In genomic region chr1:135839065-135839464, GRCm38 (mm10) we compare ENCODE assay signal across 32 mouse cellular contexts. TPM values are rescaled to one million over a fixed set of nuclear protein-coding genes. Genes with fewer than 3 reads are reported as not detected.
DNase-seq lines count a peak whose midpoint lies in the region; ATAC-seq and TF ChIP-seq lines count a peak whose summit lies in the region.
"Had no signal": no experiment of that assay in that cellular context is flagged by ENCODE, and none has a peak within 500 bp of the region (broad histone marks: within the 10 kb centered on the region; RNA-seq: fewer than 3 reads in every experiment).

No protein-coding gene starts in this region.

- 58% methylated on average over 6 of the region's 6 CpGs for WGBS in heart, embryonic 10.5 days
- 35% methylated on average over 6 of the region's 6 CpGs for WGBS in heart, embryonic 13.5 days
- 49% methylated on average over 6 of the region's 6 CpGs for WGBS in heart, embryonic 15.5 days
- 26% methylated on average over 6 of the region's 6 CpGs for WGBS in heart, postnatal 0 days

- H3K9ac ChIP-seq in heart, embryonic 13.5 days, result peak overlapping the region; percentile 94
- peak overlapping the region; percentile 72 for H3K9ac ChIP-seq in heart, embryonic 15.5 days
- H3K9ac ChIP-seq in heart, postnatal 0 days (replicated peaks; ENCODE audit: low read depth, low read length), result peak overlapping the region; percentile 88
- H3K9ac ChIP-seq: embryonic facial prominence, embryonic 12.5 days; embryonic facial prominence, embryonic 15.5 days; forebrain, postnatal 0 days; hindbrain, embryonic 14.5 days had no signal

- H3K4me3 ChIP-seq in heart, embryonic 10.5 days, result peak overlapping the region; percentile 63
- H3K4me3 ChIP-seq in heart, embryonic 13.5 days, result peak overlapping the region; percentile 66
- peak overlapping the region; percentile 57 for H3K4me3 ChIP-seq in heart, embryonic 15.5 days
- H3K4me3 ChIP-seq in heart, postnatal 0 days (ENCODE audit: low read depth, low read length), result peak overlapping the region; percentile 56
- H3K4me3 ChIP-seq: embryonic facial prominence, embryonic 12.5 days; embryonic facial prominence, embryonic 15.5 days had no signal

- DNase-seq in heart, embryonic 10.5 days (ENCODE audit: low spot score), result no peak
- DNase-seq in heart, postnatal 25 days (ENCODE audit: low spot score), result no peak
- DNase-seq in heart, postnatal 36 days, result no peak
- DNase-seq in heart, postnatal 0 days (ENCODE audit: low spot score), result peak; percentile 41
- DNase-seq in thymus, postnatal 4 days, result no peak
- DNase-seq: adrenal gland, adult 2 months; adrenal gland, postnatal 14 days; B cell, adult 2 months; cerebellum, adult 11 months; cerebellum, adult 2 months; cerebellum, adult 9-11 months; cerebellum, postnatal 25 days; forebrain, postnatal 0 days; gastrocnemius, postnatal 25 days; kidney, adult 18-20 months; kidney, adult 9 months had no signal

- H3K4me2 ChIP-seq in heart, embryonic 13.5 days, result peak overlapping the region; percentile 71
- peak overlapping the region; percentile 58 for H3K4me2 ChIP-seq in heart, embryonic 15.5 days
- H3K4me2 ChIP-seq in heart, postnatal 0 days (ENCODE audit: low read depth, low read length), result peak overlapping the region; percentile 59
- H3K4me2 ChIP-seq: embryonic facial prominence, embryonic 12.5 days; embryonic facial prominence, embryonic 15.5 days; hindbrain, embryonic 14.5 days had no signal

- ATAC-seq in heart, embryonic 13.5 days (ENCODE audit: extremely low read depth, insufficient number of reproducible peaks, low FRiP score, low TSS enrichment), result no peak
- no peak for ATAC-seq in heart, embryonic 15.5 days (replicated peaks; ENCODE audit: insufficient number of reproducible peaks, insufficient read depth, low FRiP score, low read depth)
- no peak for ATAC-seq in heart, postnatal 0 days (ENCODE audit: insufficient read depth, low read depth)
- no peak for ATAC-seq in frontal cortex, adult (ENCODE audit: low TSS enrichment)
- ATAC-seq: forebrain, embryonic 14.5 days; forebrain, postnatal 0 days; hindbrain, postnatal 0 days; inflammation-experienced regulatory T-cells, adult 6 months; intestine, embryonic 16.5 days; Patski had no signal

- H3K9me3 ChIP-seq in heart, embryonic 10.5 days, result no peaks in the 10 kb centered on the region
- no peaks in the 10 kb centered on the region for H3K9me3 ChIP-seq in heart, embryonic 13.5 days
- no peaks in the 10 kb centered on the region for H3K9me3 ChIP-seq in heart, embryonic 15.5 days (replicated peaks)
- no peaks in the 10 kb centered on the region for H3K9me3 ChIP-seq in heart, postnatal 0 days (replicated peaks; ENCODE audit: control insufficient read depth, low read length)
- H3K9me3 ChIP-seq: embryonic facial prominence, embryonic 12.5 days; embryonic facial prominence, embryonic 15.5 days; G1E had no signal

- peaks cover 69% of the 10 kb centered on the region for H3K4me1 ChIP-seq in heart, embryonic 10.5 days
- peaks cover 84% of the 10 kb centered on the region for H3K4me1 ChIP-seq in heart, embryonic 13.5 days
- peaks cover 55% of the 10 kb centered on the region for H3K4me1 ChIP-seq in heart, embryonic 15.5 days (replicated peaks)
- H3K4me1 ChIP-seq in heart, postnatal 0 days (ENCODE audit: control insufficient read depth, insufficient read depth), result peaks cover 40% of the 10 kb centered on the region

- no peaks in the 10 kb centered on the region for H3K27me3 ChIP-seq in heart, embryonic 10.5 days (ENCODE audit: insufficient read depth, poor library complexity, severe bottlenecking)
- H3K27me3 ChIP-seq in heart, embryonic 13.5 days (replicated peaks), result no peaks in the 10 kb centered on the region
- no peaks in the 10 kb centered on the region for H3K27me3 ChIP-seq in heart, embryonic 15.5 days
- H3K27me3 ChIP-seq in heart, postnatal 0 days (ENCODE audit: control insufficient read depth, insufficient read depth, low read length), result no peaks in the 10 kb centered on the region
- H3K27me3 ChIP-seq: embryonic facial prominence, embryonic 12.5 days; embryonic facial prominence, embryonic 15.5 days; Patski had no signal

- TF ChIP-seq EP300 in heart, postnatal 0 days (IDR thresholded peaks at IDR 0.05; ENCODE audit: low read depth), result no peak; the same call in 1 of the 2 replicates

- H3K36me3 ChIP-seq in heart, embryonic 10.5 days, result peaks cover 48% of the 10 kb centered on the region
- peaks cover 62% of the 10 kb centered on the region for H3K36me3 ChIP-seq in heart, embryonic 13.5 days
- no peaks in the 10 kb centered on the region; the same call in 1 of the 2 replicates for H3K36me3 ChIP-seq in heart, embryonic 15.5 days
- peaks cover 42% of the 10 kb centered on the region for H3K36me3 ChIP-seq in heart, postnatal 0 days (replicated peaks; ENCODE audit: control insufficient read depth, insufficient read depth, low read length)
- H3K36me3 ChIP-seq: embryonic facial prominence, embryonic 12.5 days; embryonic facial prominence, embryonic 15.5 days; G1E had no signal

- TF ChIP-seq CTCF in heart, postnatal 0 days (IDR thresholded peaks at IDR 0.05; ENCODE audit: low read depth), result no peak

- intact Hi-C loops in heart, postnatal 25 days (cut with DNase I), result no loop called here
- intact Hi-C loops in heart, postnatal 36 days (cut with DNase I), result no loop called here

- peak overlapping the region; percentile 92; the same call in 1 of the 2 replicates for H3K27ac ChIP-seq in heart, embryonic 10.5 days
- H3K27ac ChIP-seq in heart, embryonic 13.5 days (replicated peaks), result peak overlapping the region; percentile 98
- H3K27ac ChIP-seq in heart, embryonic 15.5 days, result peak overlapping the region; percentile 90
- H3K27ac ChIP-seq in heart, postnatal 0 days (ENCODE audit: low read depth), result peak overlapping the region; percentile 98
- H3K27ac ChIP-seq: embryonic facial prominence, embryonic 12.5 days; embryonic facial prominence, embryonic 15.5 days; hindbrain, embryonic 14.5 days; hindbrain, postnatal 0 days had no signal

RNA-seq across cellular contexts. Expression of gene Tnnt2, which starts 2.9 kb away (rescaled TPM):
- 2,168 and 3,634 TPM in 2 replicates for polyA plus RNA-seq in heart, embryonic 10.5 days (2016; fragmentation: Nextera tagmentation; extraction: Ambion mirVana)
- 1,000 to 10,000 TPM; 8,717 to 8,772 TPM for total RNA-seq in heart, postnatal 25 days (2021)
- polyA plus RNA-seq in heart, embryonic 13.5 days (2015; fragmentation: Nextera tagmentation; extraction: Ambion mirVana), result 5,554 and 6,221 TPM in 2 replicates
- 1,000 to 10,000 TPM; 8,733 to 8,759 TPM for total RNA-seq in heart, postnatal 36 days (2021)
- polyA plus RNA-seq in heart, embryonic 15.5 days (2015; fragmentation: Nextera tagmentation; extraction: Ambion mirVana), result 7,410 and 9,283 TPM in 2 replicates
- total RNA-seq in heart, postnatal 0 days (2014; rRNA removed; ENCODE audit: low replicate concordance), result 1,865 and 1,929 TPM in 2 replicates
- 13,184 and 14,025 TPM in 2 replicates for polyA plus RNA-seq in heart, postnatal 0 days (2015; fragmentation: Nextera tagmentation; extraction: Ambion mirVana)
- total RNA-seq: common myeloid progenitor, adult 5-6 weeks had no signal
- polyA plus RNA-seq: forebrain, embryonic 11.5 days; G1E had no signal

RNA-seq across cellular contexts. Expression of gene Lad1, which starts 20.7 kb away (rescaled TPM):
- polyA plus RNA-seq in heart, embryonic 10.5 days (2016; fragmentation: Nextera tagmentation; extraction: Ambion mirVana), result 3.3 and 6.8 TPM in 2 replicates
- total RNA-seq in heart, postnatal 25 days (2021), result 1 to 10 TPM; 5.6 to 6.0 TPM
- 4.0 and 4.4 TPM in 2 replicates for polyA plus RNA-seq in heart, embryonic 13.5 days (2015; fragmentation: Nextera tagmentation; extraction: Ambion mirVana)
- total RNA-seq in heart, postnatal 36 days (2021), result 1 to 10 TPM; 5.6 to 8.2 TPM
- polyA plus RNA-seq in heart, embryonic 15.5 days (2015; fragmentation: Nextera tagmentation; extraction: Ambion mirVana), result 3.2 and 5.8 TPM in 2 replicates
- 4.4 and 32.9 TPM in 2 replicates for total RNA-seq in heart, postnatal 0 days (2014; rRNA removed; ENCODE audit: low replicate concordance)
- polyA plus RNA-seq in heart, postnatal 0 days (2015; fragmentation: Nextera tagmentation; extraction: Ambion mirVana), result 9.1 and 11.1 TPM in 2 replicates
- total RNA-seq: adrenal gland, postnatal 14 days; CH12.LX; common myeloid progenitor, adult 5-6 weeks; gastrocnemius, adult 8-10 months; gastrocnemius, postnatal 25 days had no signal
- polyA plus RNA-seq: G1E had no signal

RNA-seq across cellular contexts. Expression of gene Tnni1, which starts 59.8 kb away (rescaled TPM):
- 2,290 and 3,821 TPM in 2 replicates for polyA plus RNA-seq in heart, embryonic 10.5 days (2016; fragmentation: Nextera tagmentation; extraction: Ambion mirVana)
- 1 to 10 TPM; 2.0 to 2.3 TPM for total RNA-seq in heart, postnatal 25 days (2021)
- 3,602 and 4,207 TPM in 2 replicates for polyA plus RNA-seq in heart, embryonic 13.5 days (2015; fragmentation: Nextera tagmentation; extraction: Ambion mirVana)
- total RNA-seq in heart, postnatal 36 days (2021), result 1 to 10 TPM; 1.0 to 1.4 TPM
- 3,693 and 4,133 TPM in 2 replicates for polyA plus RNA-seq in heart, embryonic 15.5 days (2015; fragmentation: Nextera tagmentation; extraction: Ambion mirVana)
- total RNA-seq in heart, postnatal 0 days (2014; rRNA removed; ENCODE audit: low replicate concordance), result 4,186 and 4,592 TPM in 2 replicates
- polyA plus RNA-seq in heart, postnatal 0 days (2015; fragmentation: Nextera tagmentation; extraction: Ambion mirVana), result 4,392 and 4,399 TPM in 2 replicates
- total RNA-seq: adrenal gland, adult 2 months; adrenal gland, postnatal 14 days; common myeloid progenitor, adult 5-6 weeks had no signal
- polyA plus RNA-seq: inflammation-experienced regulatory T-cells, adult 6 months had no signal
